Mouse (Mus musculus): ENCODE data around the gene Olfr827. TPM values are rescaled to one million over a fixed set of nuclear protein-coding genes. Genes with fewer than 3 reads are reported as not detected.
A peak's percentile ranks its signal among the peaks of the same experiment; 100 is the strongest.

Gene Olfr827
- polyA plus RNA-seq (2012; rRNA removed), result not detected in 2 replicates
- not detected in 2 replicates for polyA plus RNA-seq (2014; fragmentation: Nextera tagmentation; extraction: Ambion mirVana)

GRCm38 (mm10) chr10:130214303-130214702, at the start of gene Olfr827:
TSS of gene Olfr827 (minus strand) at chr10:130214403.
- no peak for TF ChIP-seq POLR2A (IDR thresholded peaks at IDR 0.05; ENCODE audit: borderline replicate concordance, extremely low read depth, insufficient read depth, insufficient read length)
- DNase-seq (ENCODE audit: low spot score), result no peak
- no peaks in the 10 kb centered on the region for H3K36me3 ChIP-seq (ENCODE audit: control insufficient read depth, insufficient read depth, low read length)
- H3K9ac ChIP-seq (ENCODE audit: low read depth, low read length, severe bottlenecking), result no peak within 1 kb of the TSS
- H3K9me3 ChIP-seq (ENCODE audit: control insufficient read depth, low read length), result no peaks in the 10 kb centered on the region
- no peak within 1 kb of the TSS for H3K4me3 ChIP-seq (replicated peaks; ENCODE audit: low read length)
- no peaks in the 10 kb centered on the region for H3K27me3 ChIP-seq (ENCODE audit: control insufficient read depth, insufficient read depth, low read length)
- H3K4me2 ChIP-seq (replicated peaks; ENCODE audit: low read depth, low read length, severe bottlenecking), result no peak within 1 kb of the TSS
- 82% methylated on average over 1 of the region's 1 CpGs for WGBS
- H3K27ac ChIP-seq (replicated peaks; ENCODE audit: low read depth, low read length), result no peak within 1 kb of the TSS
- no peaks in the 10 kb centered on the region for H3K4me1 ChIP-seq (ENCODE audit: control insufficient read depth, insufficient read depth, low read length)
- no peak for ATAC-seq (ENCODE audit: low FRiP score, low read depth)

- H3K27ac ChIP-seq (replicated peaks; ENCODE audit: low read depth, low read length), result no peak overlapping the region
- no peak for DNase-seq (ENCODE audit: low spot score)
- no peak overlapping the region for H3K9ac ChIP-seq (ENCODE audit: low read depth, low read length, severe bottlenecking)
- H3K4me1 ChIP-seq (ENCODE audit: control insufficient read depth, insufficient read depth, low read length), result no peaks in the 10 kb centered on the region
- WGBS, result 56% methylated on average over 4 of the region's 4 CpGs
- no peaks in the 10 kb centered on the region for H3K27me3 ChIP-seq (ENCODE audit: control insufficient read depth, insufficient read depth, low read length)
- no peak for ATAC-seq (ENCODE audit: low FRiP score, low read depth)
- H3K36me3 ChIP-seq (ENCODE audit: control insufficient read depth, insufficient read depth, low read length), result no peaks in the 10 kb centered on the region
- H3K4me2 ChIP-seq (replicated peaks; ENCODE audit: low read depth, low read length, severe bottlenecking), result no peak overlapping the region
- no peaks in the 10 kb centered on the region for H3K9me3 ChIP-seq (ENCODE audit: control insufficient read depth, low read length)
- TF ChIP-seq POLR2A (IDR thresholded peaks at IDR 0.05; ENCODE audit: borderline replicate concordance, extremely low read depth, insufficient read depth, insufficient read length), result no peak
- H3K4me3 ChIP-seq (replicated peaks; ENCODE audit: low read length), result no peak overlapping the region
Observed at GRCm38 (mm10) chr10:130263203-130263602, 49.0 kb upstream of the Olfr827 start.

GRCm38 (mm10) chr10:130259483-130259882, 45.3 kb upstream of the Olfr827 start:
- WGBS, result 71% methylated on average over 1 of the region's 1 CpGs
- ATAC-seq (ENCODE audit: low FRiP score, low read depth), result peak; percentile 85
- no peaks in the 10 kb centered on the region for H3K27me3 ChIP-seq (ENCODE audit: control insufficient read depth, insufficient read depth, low read length)
- no peak overlapping the region for H3K4me2 ChIP-seq (replicated peaks; ENCODE audit: low read depth, low read length, severe bottlenecking)
- no peaks in the 10 kb centered on the region for H3K36me3 ChIP-seq (ENCODE audit: control insufficient read depth, insufficient read depth, low read length)
- H3K4me1 ChIP-seq (ENCODE audit: control insufficient read depth, insufficient read depth, low read length), result no peaks in the 10 kb centered on the region
- no peak overlapping the region for H3K27ac ChIP-seq (replicated peaks; ENCODE audit: low read depth, low read length)
- no peaks in the 10 kb centered on the region for H3K9me3 ChIP-seq (ENCODE audit: control insufficient read depth, low read length)
- TF ChIP-seq POLR2A (IDR thresholded peaks at IDR 0.05; ENCODE audit: borderline replicate concordance, extremely low read depth, insufficient read depth, insufficient read length), result no peak
- H3K4me3 ChIP-seq (replicated peaks; ENCODE audit: low read length), result no peak overlapping the region
- H3K9ac ChIP-seq (ENCODE audit: low read depth, low read length, severe bottlenecking), result no peak overlapping the region
- peak; percentile 38 for DNase-seq (ENCODE audit: low spot score)

- H3K4me3 ChIP-seq (replicated peaks; ENCODE audit: low read length), result no peak overlapping the region
- TF ChIP-seq POLR2A (IDR thresholded peaks at IDR 0.05; ENCODE audit: borderline replicate concordance, extremely low read depth, insufficient read depth, insufficient read length), result no peak
- H3K27me3 ChIP-seq (ENCODE audit: control insufficient read depth, insufficient read depth, low read length), result no peaks in the 10 kb centered on the region
- no peak overlapping the region for H3K27ac ChIP-seq (replicated peaks; ENCODE audit: low read depth, low read length)
- H3K9ac ChIP-seq (ENCODE audit: low read depth, low read length, severe bottlenecking), result no peak overlapping the region
- no peaks in the 10 kb centered on the region for H3K36me3 ChIP-seq (ENCODE audit: control insufficient read depth, insufficient read depth, low read length)
- H3K4me2 ChIP-seq (replicated peaks; ENCODE audit: low read depth, low read length, severe bottlenecking), result no peak overlapping the region
- peak; percentile 50; the same call in 1 of the 2 replicates for ATAC-seq (ENCODE audit: low FRiP score, low read depth)
- WGBS, result 8% methylated on average over 2 of the region's 2 CpGs
- DNase-seq (ENCODE audit: low spot score), result peak; percentile 9
- H3K9me3 ChIP-seq (ENCODE audit: control insufficient read depth, low read length), result no peaks in the 10 kb centered on the region
- H3K4me1 ChIP-seq (ENCODE audit: control insufficient read depth, insufficient read depth, low read length), result no peaks in the 10 kb centered on the region
Observed at GRCm38 (mm10) chr10:130244271-130244670, 30.1 kb upstream of the Olfr827 start.

- no peaks in the 10 kb centered on the region for H3K9me3 ChIP-seq (ENCODE audit: control insufficient read depth, low read length)
- TF ChIP-seq POLR2A (IDR thresholded peaks at IDR 0.05; ENCODE audit: borderline replicate concordance, extremely low read depth, insufficient read depth, insufficient read length), result no peak
- H3K36me3 ChIP-seq (ENCODE audit: control insufficient read depth, insufficient read depth, low read length), result no peaks in the 10 kb centered on the region
- H3K27ac ChIP-seq (replicated peaks; ENCODE audit: low read depth, low read length), result no peak overlapping the region
- no peak overlapping the region for H3K9ac ChIP-seq (ENCODE audit: low read depth, low read length, severe bottlenecking)
- WGBS, result 63% methylated on average over 2 of the region's 2 CpGs
- no peak overlapping the region for H3K4me3 ChIP-seq (replicated peaks; ENCODE audit: low read length)
- ATAC-seq (ENCODE audit: low FRiP score, low read depth) (no peak), DNase-seq (ENCODE audit: low spot score) (no peak)
- H3K4me1 ChIP-seq (ENCODE audit: control insufficient read depth, insufficient read depth, low read length), result no peaks in the 10 kb centered on the region
- H3K27me3 ChIP-seq (ENCODE audit: control insufficient read depth, insufficient read depth, low read length), result no peaks in the 10 kb centered on the region
- no peak overlapping the region for H3K4me2 ChIP-seq (replicated peaks; ENCODE audit: low read depth, low read length, severe bottlenecking)
Observed at GRCm38 (mm10) chr10:130238318-130239209, 24.4 kb upstream of the Olfr827 start.

Data from limb, embryonic 14.5 days (tissue).